Mouse (Mus musculus) gastrocnemius, adult 2 months (tissue): ENCODE measurements around the gene B4galnt1. TPM values are rescaled to one million over a fixed set of nuclear protein-coding genes. Genes with fewer than 3 reads are reported as not detected.
"Not testable (repeated sequence)": the region's sequence is repeated elsewhere in the genome, so short reads cannot be mapped to it uniquely, and the experiment has no call there.

Source experiments
- DNase-seq: peaks from one replicate; pipeline ENCODE4 v3.0.0; 2022
- H3K27ac ChIP-seq: fragments of 200-600 bp; 2 replicates; pipeline ENCODE4 v1.8.1; 2022; ENCODE audit warnings: mild to moderate bottlenecking
- H3K4me3 ChIP-seq: fragments of 200-600 bp; 2 replicates; pipeline ENCODE4 v1.8.1; 2022; ENCODE audit warnings: mild to moderate bottlenecking, moderate library complexity
- CTCF ChIP-seq: fragments of 200-600 bp; IDR thresholded peaks from 2 replicates; pipeline ENCODE4 v1.8.1; 2022; ENCODE audit warnings: antibody characterized with exemption, mild to moderate bottlenecking, moderate library complexity
- intact Hi-C: fragments of 180-260 bp; cut with DNase I; formaldehyde crosslinking; loops from one replicate; pipeline ENCODE4 v1.15.1; 2025
- total RNA-seq, 2 experiments: library from RNA; stranded (reverse); gene quantifications; 2 replicates each; pipeline ENCODE4 v1.2.3; 2021

B4galnt1 gene
- total RNA-seq, 2 experiments from 2014 or later: 0.66 to 0.89 TPM

DNA sequence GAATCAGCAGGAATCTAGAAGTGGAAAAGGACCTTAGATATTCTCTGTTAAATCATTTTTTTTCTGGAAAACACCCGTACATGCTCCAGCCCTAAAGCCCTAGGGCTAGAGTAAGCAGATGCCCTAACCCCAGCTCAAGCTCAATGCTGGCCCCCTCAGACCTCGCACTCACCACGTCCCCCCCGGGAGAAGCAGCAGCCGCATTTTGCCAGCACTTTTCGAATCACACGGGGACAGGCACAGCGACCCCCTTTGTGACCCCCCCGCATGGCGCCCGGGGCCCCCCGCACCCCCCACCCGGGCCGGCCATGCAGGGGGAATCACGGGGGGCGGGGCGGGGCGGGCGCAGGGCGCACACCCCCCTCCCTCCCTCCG lies 23.0 kb downstream of the B4galnt1 start:
- intact Hi-C loops: no loop called here
- peak overlapping the region; percentile 90 for H3K27ac ChIP-seq
- no peak for DNase-seq

DNA sequence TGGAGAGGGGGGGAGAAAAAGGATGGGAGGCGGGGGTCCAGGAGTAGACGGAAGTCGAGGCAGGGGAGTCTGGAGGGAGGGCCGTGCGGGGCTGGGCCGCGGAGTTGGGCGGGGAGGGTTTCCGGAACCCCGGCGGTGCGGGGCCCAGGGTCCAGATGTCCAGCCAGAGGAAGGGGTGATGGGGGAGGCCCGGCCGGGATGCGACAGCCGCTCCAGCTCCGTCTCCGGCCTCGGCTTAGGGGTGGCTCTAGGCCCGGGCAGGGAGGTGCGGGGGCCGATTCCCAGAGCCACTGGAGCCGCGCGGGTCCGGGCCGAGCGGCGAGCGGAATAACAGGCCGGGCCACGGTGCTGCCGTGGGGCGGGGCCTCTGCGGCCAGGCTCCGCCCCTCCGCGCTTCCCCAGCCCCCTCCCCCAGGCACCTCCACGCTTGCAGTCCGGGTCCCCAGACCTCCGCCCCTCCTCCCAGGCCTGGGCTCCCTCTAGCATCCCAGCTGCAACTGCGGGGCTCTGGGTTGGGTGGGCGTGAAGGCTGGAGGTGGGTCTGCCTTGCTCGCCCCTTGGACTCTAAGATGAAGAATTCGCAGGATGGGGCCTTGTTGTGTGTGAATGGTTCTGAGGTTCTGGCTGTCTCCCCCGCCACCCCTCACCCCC lies 23.6 kb downstream of the B4galnt1 start:
- H3K4me3 ChIP-seq: peak overlapping the region; percentile 86
- H3K27ac ChIP-seq: peak overlapping the region; percentile 90
- peak; percentile 82 for DNase-seq
- intact Hi-C loops: no loop called here
- TF ChIP-seq CTCF: no peak

More for the DNA sequence above, 23.0 kb downstream of the B4galnt1 start:
- H3K4me3 ChIP-seq: peak overlapping the region; percentile 86
- no peak for TF ChIP-seq CTCF

GRCm38 (mm10) chr10:127189116-127189650 lies 24.2 kb downstream of the B4galnt1 start:
- Histone ChIP-seq H3K27ac (peak overlapping the region; percentile 90), H3K4me3 (peak overlapping the region; percentile 86)
- peak; percentile 68 for DNase-seq
- TF ChIP-seq CTCF: no peak
- intact Hi-C loops: no loop called here

- DNase-seq: peak; percentile 82
- TF ChIP-seq CTCF: no peak
- H3K4me3 ChIP-seq: peak within 1 kb of the TSS; percentile 86
- intact Hi-C loops: no loop called here
- peak within 1 kb of the TSS; percentile 90 for H3K27ac ChIP-seq
Measured at GRCm38 (mm10) chr10:127189651-127190381, 24.8 kb downstream of the B4galnt1 start, which contains the start of gene Arhgef25. Gene Arhgef25 (minus strand): TSS chr10:127190083.

DNA sequence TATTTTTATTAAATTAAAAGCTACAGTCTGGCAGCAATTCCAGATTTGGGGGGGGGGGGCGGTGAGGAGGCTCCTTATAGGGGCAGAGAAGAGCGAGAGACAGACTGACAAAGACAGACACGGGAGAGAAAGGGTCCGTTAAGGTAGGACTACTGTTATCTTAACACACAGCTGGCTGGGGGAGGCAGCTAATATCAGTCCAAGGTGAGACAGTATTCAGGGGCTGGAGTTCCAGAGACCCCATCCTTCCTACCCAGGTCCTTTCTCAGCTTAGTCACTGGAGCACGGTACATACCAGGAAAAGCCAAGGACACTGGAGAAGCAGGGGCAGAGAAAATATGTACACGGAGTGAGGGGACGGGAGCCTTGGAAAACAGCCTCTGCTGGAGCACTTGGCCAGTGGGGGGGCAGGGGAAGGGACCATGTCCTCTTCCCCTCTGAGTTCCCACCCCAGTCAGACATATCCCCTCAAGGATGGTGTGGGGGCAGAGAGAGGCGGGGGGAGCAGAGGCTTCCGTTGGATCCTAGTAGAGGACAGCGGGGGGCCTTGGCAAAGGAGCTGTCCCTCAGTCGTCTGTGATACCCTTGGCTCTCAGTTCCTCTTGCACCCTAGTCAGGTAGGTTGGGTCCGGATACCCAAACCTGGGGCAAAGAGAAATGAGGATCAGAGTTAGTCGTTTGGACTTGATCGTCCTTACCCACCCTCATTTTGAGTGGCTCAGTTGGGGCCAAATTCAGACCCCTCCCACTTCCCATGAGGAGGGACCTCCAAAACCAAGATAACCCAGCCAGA lies 25.6 kb downstream of the B4galnt1 start:
- intact Hi-C loops: no loop called here
- Histone ChIP-seq H3K27ac (peak overlapping the region; percentile 90), H3K4me3 (peak overlapping the region; percentile 86)
- DNase-seq: no peak
- no peak for TF ChIP-seq CTCF

DNA sequence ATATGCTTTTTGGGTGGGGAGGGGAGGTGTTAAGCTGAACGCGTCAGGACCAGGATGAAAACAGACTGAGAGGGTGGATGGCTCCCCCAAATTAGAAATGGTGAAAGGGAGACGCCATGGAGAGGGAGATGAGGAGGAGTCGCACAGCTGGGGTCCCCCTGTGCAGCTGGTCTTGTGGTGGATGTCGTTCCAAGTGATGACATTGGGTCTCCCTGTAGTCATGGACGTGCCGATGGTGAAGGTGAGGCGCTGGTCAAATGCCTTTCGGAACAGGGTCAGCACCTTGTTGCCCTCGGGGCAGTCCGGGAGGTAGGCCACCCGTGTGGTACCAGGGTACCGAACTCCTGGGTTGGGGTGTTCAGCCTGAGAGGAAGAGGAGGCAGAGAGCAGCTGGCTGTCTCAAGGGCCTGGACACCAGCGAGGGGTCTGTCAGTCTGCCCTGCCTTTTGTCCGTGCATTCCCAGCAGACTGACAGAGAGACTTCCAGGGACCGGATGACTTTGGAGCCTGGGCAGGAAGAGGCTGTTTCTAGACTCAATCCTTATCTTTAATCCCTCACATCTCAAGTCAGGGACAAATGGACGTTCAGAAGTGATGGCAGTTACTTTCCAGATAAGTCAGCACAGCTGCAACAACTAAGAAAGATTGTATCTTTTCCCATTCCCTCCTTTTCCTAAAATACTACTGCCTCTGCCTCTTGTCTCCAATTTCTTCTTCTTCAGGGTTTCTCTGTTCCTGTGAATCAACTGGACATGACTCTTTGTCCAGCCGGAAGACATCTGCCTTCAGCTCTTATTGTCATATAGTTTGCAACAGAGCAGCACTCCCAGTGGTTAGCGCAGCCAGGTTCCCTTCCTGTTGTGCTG lies 26.4 kb downstream of the B4galnt1 start:
- intact Hi-C loops: no loop called here
- DNase-seq: no peak
- H3K27ac ChIP-seq: peak overlapping the region; percentile 90
- TF ChIP-seq CTCF: no peak
- peak overlapping the region; percentile 11; the same call in 1 of the 2 replicates for H3K4me3 ChIP-seq

GRCm38 (mm10) chr10:127192057-127192328 lies 27.0 kb downstream of the B4galnt1 start:
- DNase-seq, intact Hi-C loops, H3K4me3 ChIP-seq: not testable (repeated sequence)
- peak overlapping the region; percentile 90; the same call in 1 of the 2 replicates for H3K27ac ChIP-seq

DNA sequence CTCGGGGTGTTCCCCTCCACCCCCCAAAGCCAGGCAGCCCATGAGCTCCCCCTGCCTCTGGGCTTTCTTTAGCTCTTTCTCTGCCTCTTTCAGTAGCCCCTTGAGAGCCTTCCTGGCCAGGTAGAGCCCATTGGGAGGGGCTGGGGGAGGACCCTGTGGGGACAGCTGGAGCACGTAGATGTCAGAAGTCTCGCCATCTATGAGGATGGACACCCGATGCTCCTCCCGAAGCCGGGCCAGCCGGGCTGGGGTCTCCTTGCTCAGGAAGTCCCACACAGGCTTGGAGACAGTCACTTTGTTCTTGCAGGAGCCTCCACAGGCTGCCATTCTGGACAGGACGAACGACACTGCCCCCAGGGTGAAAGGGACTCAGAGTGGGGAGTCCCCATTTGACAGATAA lies 28.0 kb downstream of the B4galnt1 start:
- TF ChIP-seq CTCF: no peak
- no peak for DNase-seq
- Histone ChIP-seq H3K27ac (peak overlapping the region; percentile 17; the same call in 1 of the 2 replicates), H3K4me3 (peak overlapping the region; percentile 11)
- intact Hi-C loops: no loop called here

DNA sequence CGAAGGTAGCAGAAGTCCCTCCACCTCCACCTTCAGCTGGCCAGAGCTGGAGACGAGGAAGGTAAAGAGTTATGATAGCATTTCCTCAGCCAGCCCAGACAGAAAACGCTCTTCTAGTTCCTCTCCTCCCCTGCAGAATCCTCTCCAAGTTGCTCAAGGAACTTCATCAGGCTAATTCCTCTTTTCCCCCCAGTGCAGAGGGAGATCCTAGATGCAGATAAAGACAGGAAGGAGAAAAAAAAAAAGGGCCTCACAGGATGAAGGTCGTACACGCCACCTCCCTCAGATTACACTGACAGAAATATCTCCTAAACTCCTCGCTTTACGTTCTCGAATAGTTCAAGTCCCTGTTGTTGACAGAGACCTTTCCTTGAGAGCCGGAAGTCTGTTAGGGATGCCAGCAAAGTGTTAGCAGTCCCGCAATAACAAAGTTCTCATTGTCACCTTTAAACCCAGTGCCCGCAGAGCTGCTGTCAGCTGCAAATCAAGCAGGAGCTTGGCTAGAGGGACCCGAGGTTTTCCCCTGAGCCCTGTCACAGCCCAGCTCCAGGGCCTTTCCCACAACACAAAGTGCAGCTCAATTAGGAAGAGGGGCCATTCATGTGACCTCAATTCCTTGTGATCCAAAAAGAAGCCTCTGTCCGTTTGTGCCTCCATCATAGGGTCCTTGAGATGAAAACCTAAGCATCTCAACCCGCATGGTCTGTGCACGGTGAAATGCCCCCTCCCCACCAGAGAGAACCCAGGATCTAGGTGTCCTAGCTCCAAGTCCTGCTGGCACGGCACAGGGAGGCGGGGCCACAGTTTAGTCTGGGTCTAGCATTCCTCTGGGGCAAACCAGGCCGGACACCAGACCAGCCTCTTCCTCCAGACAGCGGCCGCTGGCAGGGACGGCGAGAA lies 29.7 kb downstream of the B4galnt1 start:
- H3K4me3 ChIP-seq: peak overlapping the region; percentile 92
- TF ChIP-seq CTCF: no peak
- intact Hi-C loops: no loop called here
- peak; percentile 83 for DNase-seq
- H3K27ac ChIP-seq: peak overlapping the region; percentile 93

GRCm38 (mm10) chr10:127195328-127196129 lies 30.5 kb downstream of the B4galnt1 start, which contains the start of gene Dtx3:
Gene Dtx3 (minus strand): TSS chr10:127195728.
- intact Hi-C loops: no loop called here
- peak; percentile 67 for DNase-seq
- H3K4me3 ChIP-seq: peak within 1 kb of the TSS; percentile 92
- H3K27ac ChIP-seq: peak within 1 kb of the TSS; percentile 93
- no peak for TF ChIP-seq CTCF
